Mouse (Mus musculus) limb, embryonic 12.5 days (tissue): ENCODE data around the gene Auts2. TPM values are rescaled to one million over a fixed set of nuclear protein-coding genes. Genes with fewer than 3 reads are reported as not detected.

Experiments
- ATAC-seq: fragments of 200-750 bp; cut with Nextera tagmentation; 2 replicates; pipeline ENCODE4 v1.8.0; 2017; ENCODE audit warnings: low read depth, moderate TSS enrichment; ENCODE audit not compliant: insufficient number of reproducible peaks, insufficient read depth, low FRiP score, low TSS enrichment
- H3K27ac ChIP-seq: fragments of 300-500 bp; sonication (generic); 2 replicates; pipeline ENCODE4 v1.5.1; 2016; ENCODE audit warnings: mild to moderate bottlenecking, moderate library complexity
- H3K27me3 ChIP-seq: fragments of 300-500 bp; sonication (generic); 2 replicates; pipeline ENCODE4 v1.6.1; 2016; ENCODE audit warnings: mild to moderate bottlenecking, moderate library complexity
- H3K36me3 ChIP-seq: fragments of 300-500 bp; sonication (generic); 2 replicates; pipeline ENCODE4 v1.6.1; 2016; ENCODE audit warnings: mild to moderate bottlenecking, moderate library complexity
- H3K4me1 ChIP-seq: fragments of 300-500 bp; sonication (generic); replicated peaks from 2 replicates; pipeline ENCODE4 v1.6.1; 2016
- H3K4me2 ChIP-seq: fragments of 300-500 bp; sonication (generic); 2 replicates; pipeline ENCODE4 v1.6.1; 2016; ENCODE audit warnings: mild to moderate bottlenecking, moderate library complexity
- H3K4me3 ChIP-seq: fragments of 300-500 bp; sonication (generic); replicated peaks from 2 replicates; pipeline ENCODE4 v1.5.1; 2016; ENCODE audit warnings: mild to moderate bottlenecking
- H3K9ac ChIP-seq: fragments of 300-500 bp; sonication (generic); replicated peaks from 2 replicates; pipeline ENCODE4 v1.6.1; 2016; ENCODE audit warnings: mild to moderate bottlenecking, moderate library complexity
- H3K9me3 ChIP-seq: fragments of 300-500 bp; sonication (generic); 2 replicates; pipeline ENCODE4 v1.6.1; 2016; ENCODE audit warnings: mild to moderate bottlenecking, moderate library complexity
- WGBS: fragments of 180-500 bp; shearing (Covaris S2); methylation state at CpG from one replicate; pipeline ENCODE4 v1.1.7; 2016; 5-methylcytosine and 5-hydroxymethylcytosine counted together
- polyA plus RNA-seq: library from polyadenylated mRNA; unstranded; fragments of >200 nt; fragmentation: Nextera tagmentation; extraction: Ambion mirVana; gene quantifications from 2 replicates; pipeline ENCODE4 v1.2.1, GENCODE M21; 2016

Auts2 gene
- polyA plus RNA-seq, 1 experiment from 2014 or later, result 66.4 TPM

DNA sequence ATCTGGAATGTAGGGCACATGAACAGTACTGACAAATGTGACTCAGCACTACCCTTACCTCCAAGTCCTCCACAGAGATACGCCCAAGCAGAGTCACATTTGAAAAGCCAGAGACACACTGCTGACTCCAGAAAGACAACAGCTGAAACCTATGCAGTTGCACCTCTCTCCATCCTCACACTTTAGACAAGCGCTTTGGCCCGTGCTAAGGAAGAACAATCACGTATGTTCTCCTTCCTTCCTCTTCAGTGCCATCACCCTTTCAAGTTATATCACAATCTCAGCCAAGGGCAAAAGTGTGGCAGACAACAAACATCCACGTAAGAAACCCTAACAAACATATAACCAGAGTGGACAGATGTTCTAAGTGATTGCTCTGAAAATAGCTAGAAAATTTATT is 374.9 kb downstream of the Auts2 start:
- WGBS, result 87% methylated on average over 5 of the region's 5 CpGs
- H3K27me3 ChIP-seq, result no peaks in the 10 kb centered on the region
- no peak overlapping the region for H3K9ac ChIP-seq
- no peak overlapping the region for H3K4me2 ChIP-seq
- ATAC-seq, result no peak
- H3K27ac ChIP-seq, result no peak overlapping the region
- H3K4me3 ChIP-seq, result no peak overlapping the region
- H3K9me3 ChIP-seq, result no peaks in the 10 kb centered on the region
- no peaks in the 10 kb centered on the region for H3K36me3 ChIP-seq
- H3K4me1 ChIP-seq, result peaks cover 24% of the 10 kb centered on the region

- Histone ChIP-seq H3K27me3 (no peaks in the 10 kb centered on the region), H3K36me3 (no peaks in the 10 kb centered on the region), H3K4me3 (no peak overlapping the region), H3K4me2 (no peak overlapping the region), H3K4me1 (peaks cover 32% of the 10 kb centered on the region), H3K9ac (no peak overlapping the region), H3K27ac (no peak overlapping the region), H3K9me3 (no peaks in the 10 kb centered on the region)
- 79% methylated on average over 3 of the region's 3 CpGs for WGBS
- no peak for ATAC-seq
These were observed 376.6 kb downstream of the Auts2 start for GRCm38 (mm10) chr5:132166559-132166958.

DNA sequence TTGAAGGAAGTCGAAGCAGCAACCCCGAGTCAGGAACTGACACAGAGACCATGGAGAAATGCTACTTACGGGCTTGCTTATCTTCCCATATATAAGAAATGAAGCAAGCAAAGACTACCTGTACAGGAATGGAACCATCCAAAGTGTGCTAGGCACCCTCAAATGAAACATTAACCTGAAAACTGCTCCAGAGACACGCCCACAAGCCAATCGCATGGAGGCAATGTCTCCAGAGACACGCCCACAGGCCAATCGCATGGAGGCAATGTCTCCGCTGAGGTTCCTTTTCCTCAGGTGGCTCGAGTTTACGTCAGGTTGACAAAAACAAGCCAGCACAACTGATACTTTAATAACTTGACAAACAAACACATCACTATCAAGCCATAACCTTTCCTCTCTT is 379.2 kb downstream of the Auts2 start:
- Histone ChIP-seq H3K27me3 (no peaks in the 10 kb centered on the region), H3K27ac (no peak overlapping the region), H3K36me3 (no peaks in the 10 kb centered on the region), H3K4me1 (peaks cover 28% of the 10 kb centered on the region), H3K4me2 (no peak overlapping the region), H3K9me3 (no peaks in the 10 kb centered on the region), H3K4me3 (no peak overlapping the region), H3K9ac (no peak overlapping the region)
- WGBS, result 77% methylated on average over 10 of the region's 10 CpGs
- ATAC-seq, result no peak

DNA sequence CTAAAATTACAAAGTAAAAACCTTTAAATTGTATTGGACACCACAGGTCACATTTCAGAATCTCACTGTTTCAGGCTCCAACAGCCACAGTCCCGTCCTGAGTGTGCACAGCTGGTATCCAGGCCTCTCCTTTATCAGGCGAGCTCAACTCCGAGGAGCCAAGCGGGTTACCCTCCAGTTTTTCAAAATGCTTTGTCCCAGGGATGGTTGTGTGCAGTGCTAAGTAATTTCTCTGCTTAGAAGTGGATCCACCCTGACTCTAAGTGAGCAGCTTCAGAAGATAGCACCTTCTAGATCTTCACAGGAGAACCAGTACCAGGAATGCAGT is 381.0 kb downstream of the Auts2 start:
- Histone ChIP-seq H3K4me2 (no peak overlapping the region), H3K4me1 (peaks cover 28% of the 10 kb centered on the region), H3K4me3 (no peak overlapping the region), H3K9ac (no peak overlapping the region), H3K27me3 (no peaks in the 10 kb centered on the region), H3K9me3 (no peaks in the 10 kb centered on the region), H3K36me3 (no peaks in the 10 kb centered on the region), H3K27ac (peak overlapping the region; percentile 72)
- ATAC-seq, result peak; percentile 78; the same call in 1 of the 2 replicates
- WGBS, result 24% methylated on average over 4 of the region's 4 CpGs

DNA sequence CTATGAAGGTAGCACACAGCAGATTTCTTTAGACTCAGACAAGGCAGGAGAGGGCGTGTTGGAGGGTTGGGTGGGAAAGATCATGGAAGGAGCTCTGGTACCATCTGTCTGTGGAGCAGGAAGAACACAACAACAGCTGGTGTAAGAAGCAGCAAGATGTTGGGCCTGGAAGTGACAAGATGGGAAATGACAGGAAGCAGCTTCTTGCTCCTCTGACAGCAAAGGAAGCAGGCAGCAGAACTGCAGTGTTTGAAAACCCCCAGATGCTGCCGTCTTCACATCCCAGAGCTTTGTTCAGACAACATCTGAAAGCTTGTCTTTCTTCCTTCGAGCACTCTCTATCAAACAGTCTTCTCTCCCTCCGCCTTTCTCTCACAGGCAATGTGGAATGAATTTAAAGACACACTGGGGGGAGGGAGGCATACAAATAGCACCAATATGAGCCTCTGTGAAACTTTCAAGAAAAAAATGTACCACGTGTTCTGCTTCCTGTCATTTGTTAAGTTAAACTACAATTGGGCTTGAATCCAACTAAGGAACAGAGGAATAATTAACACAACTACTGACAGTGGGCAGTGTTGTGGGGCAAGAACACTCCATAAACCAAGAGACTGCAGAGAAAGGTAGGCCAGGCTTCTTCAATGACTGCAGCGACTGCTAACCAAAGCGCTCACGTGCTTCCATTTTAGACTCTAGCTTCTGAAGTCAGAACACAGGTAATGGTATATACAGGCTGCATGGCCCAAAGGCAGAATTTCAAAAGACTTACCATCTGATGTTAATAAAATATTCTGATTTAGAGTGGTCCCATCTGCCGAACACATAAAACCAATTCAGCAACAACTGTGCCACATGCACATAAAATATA is 381.6 kb downstream of the Auts2 start:
- no peaks in the 10 kb centered on the region for H3K27me3 ChIP-seq
- peak overlapping the region; percentile 30 for H3K4me2 ChIP-seq
- peaks cover 28% of the 10 kb centered on the region for H3K4me1 ChIP-seq
- H3K9ac ChIP-seq, result no peak overlapping the region
- peak; percentile 79 for ATAC-seq
- H3K27ac ChIP-seq, result peak overlapping the region; percentile 72
- no peaks in the 10 kb centered on the region for H3K36me3 ChIP-seq
- WGBS, result 15% methylated on average over 9 of the region's 9 CpGs
- H3K9me3 ChIP-seq, result no peaks in the 10 kb centered on the region
- no peak overlapping the region for H3K4me3 ChIP-seq

DNA sequence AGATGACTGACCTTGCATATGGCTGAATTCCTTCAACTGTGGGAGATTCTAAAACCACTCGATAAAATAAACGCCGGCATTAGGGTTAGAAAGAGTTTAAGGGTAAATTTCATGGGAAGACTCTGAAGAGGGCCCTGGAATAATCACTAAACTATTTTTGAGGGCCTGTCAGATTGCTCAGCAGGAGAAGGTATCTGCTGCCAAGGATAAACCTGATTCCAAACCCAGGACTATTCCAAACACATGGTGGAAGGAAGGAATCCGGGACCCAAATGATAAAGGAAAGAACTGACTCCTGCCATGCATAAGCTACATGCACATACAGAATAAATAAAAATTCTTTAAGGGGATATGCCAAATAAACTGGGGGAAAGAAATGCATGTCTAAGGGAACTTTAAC is 399.0 kb downstream of the Auts2 start:
- Histone ChIP-seq H3K36me3 (no peaks in the 10 kb centered on the region), H3K27ac (no peak overlapping the region), H3K4me2 (no peak overlapping the region), H3K27me3 (no peaks in the 10 kb centered on the region), H3K4me3 (no peak overlapping the region), H3K9ac (no peak overlapping the region), H3K9me3 (no peaks in the 10 kb centered on the region), H3K4me1 (no peaks in the 10 kb centered on the region)
- no peak for ATAC-seq
- 96% methylated on average over 4 of the region's 4 CpGs for WGBS

- H3K36me3 ChIP-seq, result no peaks in the 10 kb centered on the region
- no peaks in the 10 kb centered on the region for H3K4me1 ChIP-seq
- ATAC-seq, result no peak
- no peak overlapping the region for H3K4me3 ChIP-seq
- no peaks in the 10 kb centered on the region for H3K9me3 ChIP-seq
- H3K27me3 ChIP-seq, result no peaks in the 10 kb centered on the region
- no peak overlapping the region for H3K4me2 ChIP-seq
- WGBS, result 39% methylated on average over 4 of the region's 4 CpGs
- H3K27ac ChIP-seq, result no peak overlapping the region
- no peak overlapping the region for H3K9ac ChIP-seq
These were observed 402.3 kb downstream of the Auts2 start for GRCm38 (mm10) chr5:132140816-132141215.

GRCm38 (mm10) chr5:132135941-132136663 is 407.0 kb downstream of the Auts2 start:
- no peaks in the 10 kb centered on the region for H3K9me3 ChIP-seq
- peaks cover 11% of the 10 kb centered on the region; the same call in 1 of the 2 replicates for H3K4me1 ChIP-seq
- 63% methylated on average over 7 of the region's 7 CpGs for WGBS
- H3K36me3 ChIP-seq, result no peaks in the 10 kb centered on the region
- no peak overlapping the region for H3K27ac ChIP-seq
- no peak for ATAC-seq
- no peak overlapping the region for H3K9ac ChIP-seq
- no peak overlapping the region for H3K4me3 ChIP-seq
- no peak overlapping the region for H3K4me2 ChIP-seq
- H3K27me3 ChIP-seq, result no peaks in the 10 kb centered on the region

GRCm38 (mm10) chr5:132131948-132132347 is 411.2 kb downstream of the Auts2 start:
- Histone ChIP-seq H3K4me2 (no peak overlapping the region), H3K9ac (no peak overlapping the region), H3K4me1 (peaks cover 11% of the 10 kb centered on the region; the same call in 1 of the 2 replicates), H3K36me3 (no peaks in the 10 kb centered on the region), H3K9me3 (no peaks in the 10 kb centered on the region), H3K4me3 (no peak overlapping the region), H3K27ac (no peak overlapping the region), H3K27me3 (no peaks in the 10 kb centered on the region)
- ATAC-seq, result no peak
- 96% methylated on average over 3 of the region's 3 CpGs for WGBS

- WGBS, result 46% methylated on average over 4 of the region's 4 CpGs
These were observed 412.6 kb downstream of the Auts2 start for GRCm38 (mm10) chr5:132130577-132130976.

GRCm38 (mm10) chr5:132126626-132127025 is 416.5 kb downstream of the Auts2 start:
- no peak overlapping the region for H3K27ac ChIP-seq
- WGBS, result 93% methylated on average over 12 of the region's 12 CpGs
- ATAC-seq, result no peak
- H3K4me3 ChIP-seq, result no peak overlapping the region
- no peaks in the 10 kb centered on the region for H3K4me1 ChIP-seq
- no peaks in the 10 kb centered on the region for H3K9me3 ChIP-seq
- no peak overlapping the region for H3K4me2 ChIP-seq
- no peaks in the 10 kb centered on the region for H3K27me3 ChIP-seq
- no peaks in the 10 kb centered on the region for H3K36me3 ChIP-seq
- no peak overlapping the region for H3K9ac ChIP-seq

More at GRCm38 (mm10) chr5:132130577-132130976, 412.6 kb downstream of the Auts2 start:
- Histone ChIP-seq H3K27ac (no peak overlapping the region), H3K4me2 (no peak overlapping the region), H3K4me1 (peaks cover 11% of the 10 kb centered on the region; the same call in 1 of the 2 replicates), H3K27me3 (no peaks in the 10 kb centered on the region), H3K36me3 (no peaks in the 10 kb centered on the region), H3K4me3 (no peak overlapping the region), H3K9me3 (no peaks in the 10 kb centered on the region), H3K9ac (no peak overlapping the region)
- no peak for ATAC-seq
